Comparison of ENCODE assay signal across 25 mouse cellular contexts in the genomic region with DNA sequence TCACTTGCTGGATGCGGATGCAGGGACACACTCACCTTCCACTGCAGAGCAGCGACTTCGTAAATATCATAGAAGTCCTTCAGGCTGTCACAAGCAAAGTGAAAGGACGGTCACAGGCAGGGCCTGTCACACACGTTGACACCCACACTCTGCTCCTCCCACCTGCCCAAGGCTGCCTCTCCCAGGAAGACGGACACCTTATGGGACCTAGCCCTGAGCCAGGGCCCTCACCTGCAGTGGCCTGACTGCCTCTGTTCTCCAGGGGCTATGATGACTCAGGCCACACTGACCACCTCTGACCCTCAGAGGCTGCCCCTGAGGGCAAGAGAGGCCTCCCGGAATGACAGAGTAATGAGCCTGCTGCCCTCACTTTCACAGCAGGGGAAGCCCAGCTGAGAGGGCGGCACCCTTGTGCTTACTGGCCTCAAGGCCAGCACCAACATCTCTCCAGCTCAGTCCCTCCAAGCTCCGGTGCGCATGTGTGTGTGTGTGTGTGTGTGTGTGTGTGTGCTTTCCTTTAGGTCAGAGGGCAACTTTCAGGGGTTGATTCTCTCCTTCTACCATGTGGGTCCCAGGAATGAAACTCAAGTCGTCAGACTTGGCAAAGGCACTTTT. TPM values are rescaled to one million over a fixed set of nuclear protein-coding genes. Genes with fewer than 3 reads are reported as not detected.
DNase-seq lines count a peak whose midpoint lies in the region; ATAC-seq and TF ChIP-seq lines count a peak whose summit lies in the region.
"Had no signal": no experiment of that assay in that cellular context is flagged by ENCODE, and none has a peak within 500 bp of the region (broad histone marks: within the 10 kb centered on the region; RNA-seq: fewer than 3 reads in every experiment).

No protein-coding gene starts in this region.

- 0 out of 2 replicates have a peak, but pooled peaks have one; percentile 7 for ATAC-seq in kidney, postnatal 0 days (replicated peaks; ENCODE audit: low FRiP score, low read depth)
- peak; percentile 66 for ATAC-seq in intestine, postnatal 0 days
- ATAC-seq in erythroid progenitor cell, adult 5-6 weeks (replicated peaks; ENCODE audit: low FRiP score, poor library complexity, severe bottlenecking) = no peak
- ATAC-seq in forebrain, embryonic 16.5 days = no peak
- ATAC-seq: CD4-positive, CD25-positive, alpha-beta regulatory T cell, adult 4 months; forebrain, postnatal 0 days; inflammation-experienced regulatory T-cells, adult 6 months had no signal

- no peak overlapping the region for H3K9ac ChIP-seq in kidney, postnatal 0 days (ENCODE audit: low read depth, low read length)
- no peak overlapping the region for H3K9ac ChIP-seq in CH12.LX (ENCODE audit: insufficient read depth, low read depth)
- H3K9ac ChIP-seq in intestine, postnatal 0 days (ENCODE audit: low read depth, low read length) = no peak overlapping the region
- H3K9ac ChIP-seq in forebrain, embryonic 16.5 days (replicated peaks; ENCODE audit: low read depth, low read length) = no peak overlapping the region
- H3K9ac ChIP-seq: embryonic facial prominence, embryonic 12.5 days; forebrain, embryonic 12.5 days; forebrain, postnatal 0 days; hindbrain, embryonic 15.5 days had no signal

- peak; percentile 44 for DNase-seq in adrenal gland, adult 2 months
- no peak for DNase-seq in adrenal gland, postnatal 4 days (ENCODE audit: low spot score in 2 of 2)
- DNase-seq in kidney, postnatal 0 days (ENCODE audit: low spot score) = no peak
- no peak for DNase-seq in kidney, adult 11 months
- no peak for DNase-seq in CH12.LX (ENCODE audit: extremely low read depth)
- DNase-seq: adrenal gland, postnatal 36 days; B cell, adult 2 months; cerebellum, adult 11 months; cerebellum, adult 9-11 months; cerebellum, postnatal 36 days; embryo, embryonic 11 days; forebrain, postnatal 0 days; gastrocnemius, postnatal 14 days; heart, adult 2 months had no signal

- no peak overlapping the region for H3K4me3 ChIP-seq in kidney, postnatal 0 days (replicated peaks; ENCODE audit: low read depth, low read length)
- no peak overlapping the region for H3K4me3 ChIP-seq in CH12.LX (replicated peaks in 1 of 3; ENCODE audit: low read depth in 2 of 3, low read length in 2 of 3, poor library complexity in 1 of 3)
- no peak overlapping the region for H3K4me3 ChIP-seq in intestine, postnatal 0 days (ENCODE audit: low read depth, low read length)
- no peak overlapping the region for H3K4me3 ChIP-seq in forebrain, embryonic 16.5 days (replicated peaks; ENCODE audit: low read length)
- H3K4me3 ChIP-seq: embryonic facial prominence, embryonic 12.5 days; forebrain, embryonic 12.5 days; heart, adult 2 months; hindbrain, embryonic 15.5 days had no signal

- 52% methylated on average over 11 of the region's 11 CpGs for WGBS in kidney, postnatal 0 days
- 60% methylated on average over 11 of the region's 11 CpGs for WGBS in intestine, postnatal 0 days
- WGBS in forebrain, embryonic 16.5 days = 82% methylated on average over 11 of the region's 11 CpGs

- TF ChIP-seq RAD21 in CH12.LX (IDR thresholded peaks at IDR 0.05; ENCODE audit: low read depth, low read length) = no peak

- no peaks in the 10 kb centered on the region for H3K27me3 ChIP-seq in kidney, postnatal 0 days (ENCODE audit: insufficient read depth, low read length)
- no peaks in the 10 kb centered on the region for H3K27me3 ChIP-seq in CH12.LX (replicated peaks)
- no peaks in the 10 kb centered on the region for H3K27me3 ChIP-seq in intestine, postnatal 0 days (replicated peaks; ENCODE audit: control insufficient read depth, insufficient read depth, low read length)
- no peaks in the 10 kb centered on the region for H3K27me3 ChIP-seq in forebrain, embryonic 16.5 days (replicated peaks; ENCODE audit: control insufficient read depth, insufficient read depth, low read length)
- H3K27me3 ChIP-seq: embryonic facial prominence, embryonic 12.5 days; forebrain, embryonic 12.5 days; hindbrain, embryonic 15.5 days had no signal

- H3K9me3 ChIP-seq in kidney, postnatal 0 days (replicated peaks; ENCODE audit: low read length) = no peaks in the 10 kb centered on the region
- no peaks in the 10 kb centered on the region for H3K9me3 ChIP-seq in CH12.LX (replicated peaks; ENCODE audit: low read length)
- H3K9me3 ChIP-seq in intestine, postnatal 0 days (ENCODE audit: control insufficient read depth) = no peaks in the 10 kb centered on the region
- H3K9me3 ChIP-seq in forebrain, embryonic 16.5 days (ENCODE audit: control insufficient read depth, low read length) = no peaks in the 10 kb centered on the region
- H3K9me3 ChIP-seq: embryonic facial prominence, embryonic 12.5 days; forebrain, embryonic 12.5 days; hindbrain, embryonic 15.5 days had no signal

- TF ChIP-seq POLR2A in CH12.LX (IDR thresholded peaks at IDR 0.05; ENCODE audit: low read depth, low read length) = no peak

- no peak for TF ChIP-seq EP300 in CH12.LX (IDR thresholded peaks at IDR 0.05; ENCODE audit: low read length)

- no peaks in the 10 kb centered on the region for H3K4me1 ChIP-seq in kidney, postnatal 0 days (replicated peaks; ENCODE audit: insufficient read depth, low read length)
- peaks cover 0 to 9% of the 10 kb centered on the region in 2 experiments; a peak in 2 of 4 replicates for H3K4me1 ChIP-seq in CH12.LX (ENCODE audit: control insufficient read depth in 1 of 2, insufficient read depth in 2 of 2)
- no peaks in the 10 kb centered on the region for H3K4me1 ChIP-seq in intestine, postnatal 0 days (replicated peaks; ENCODE audit: control insufficient read depth, insufficient read depth, low read length)
- no peaks in the 10 kb centered on the region for H3K4me1 ChIP-seq in forebrain, embryonic 16.5 days (replicated peaks; ENCODE audit: control insufficient read depth, insufficient read depth, low read length)
- H3K4me1 ChIP-seq: embryonic facial prominence, embryonic 12.5 days; forebrain, embryonic 12.5 days; hindbrain, embryonic 15.5 days had no signal

- peaks cover 39% of the 10 kb centered on the region for H3K36me3 ChIP-seq in kidney, postnatal 0 days (ENCODE audit: insufficient read depth, low read length)
- H3K36me3 ChIP-seq in CH12.LX (replicated peaks in 1 of 2; ENCODE audit: control insufficient read depth in 1 of 2, insufficient read depth in 1 of 2, low read length in 1 of 2) = peaks cover 0 to 35% of the 10 kb centered on the region in 2 experiments
- H3K36me3 ChIP-seq in intestine, postnatal 0 days (ENCODE audit: control insufficient read depth, insufficient read depth) = peaks cover 66% of the 10 kb centered on the region
- H3K36me3 ChIP-seq in forebrain, embryonic 16.5 days (ENCODE audit: control insufficient read depth, insufficient read depth) = peaks cover 7% of the 10 kb centered on the region

- no peak for TF ChIP-seq CTCF in kidney, postnatal 0 days (IDR thresholded peaks at IDR 0.05; ENCODE audit: low read depth)
- TF ChIP-seq CTCF in CH12.LX (conservative IDR thresholded peaks at IDR 0.05 in 1 of 2, IDR thresholded peaks at IDR 0.05 in 1 of 2; ENCODE audit: low read depth in 2 of 2, low read length in 2 of 2) = no peak
- TF ChIP-seq CTCF in intestine, postnatal 0 days (IDR thresholded peaks at IDR 0.05; ENCODE audit: low read depth) = no peak

- H3K4me2 ChIP-seq in kidney, postnatal 0 days (ENCODE audit: low read length) = no peak overlapping the region
- H3K4me2 ChIP-seq in CH12.LX (ENCODE audit: insufficient read depth, low read depth, poor library complexity, severe bottlenecking) = no peak overlapping the region
- H3K4me2 ChIP-seq in intestine, postnatal 0 days (replicated peaks; ENCODE audit: low read depth) = no peak overlapping the region
- H3K4me2 ChIP-seq in forebrain, embryonic 16.5 days (ENCODE audit: low read length) = no peak overlapping the region
- H3K4me2 ChIP-seq: embryonic facial prominence, embryonic 12.5 days; forebrain, embryonic 12.5 days; heart, embryonic 11.5 days; hindbrain, embryonic 15.5 days had no signal

- in situ Hi-C loops in CH12.LX (cut with MboI; ENCODE audit: low pct_ligation_motif_present, low pct_unique_long_range_greater_than_20kb, low sequenced_read_pairs) = no loop called here

- dilution Hi-C loops in CH12.LX (cut with MboI; ENCODE audit: extremely low pct_ligation_motif_present, extremely low pct_unique_long_range_greater_than_20kb, low sequenced_read_pairs) = no loop called here

- no peak overlapping the region for H3K27ac ChIP-seq in kidney, postnatal 0 days
- H3K27ac ChIP-seq in CH12.LX (ENCODE audit: insufficient read depth, low read depth) = no peak overlapping the region
- H3K27ac ChIP-seq in intestine, postnatal 0 days (ENCODE audit: low read depth, low read length) = peak overlapping the region; percentile 41; the same call in 1 of the 2 replicates
- H3K27ac ChIP-seq in forebrain, embryonic 16.5 days (ENCODE audit: low read length) = no peak overlapping the region
- H3K27ac ChIP-seq: embryonic facial prominence, embryonic 12.5 days; forebrain, embryonic 12.5 days; heart, adult 2 months; hindbrain, embryonic 15.5 days had no signal

- no peaks in the 10 kb centered on the region for H3K79me2 ChIP-seq in CH12.LX (replicated peaks; ENCODE audit: control insufficient read depth, extremely low read depth, insufficient read depth, poor library complexity, severe bottlenecking)

RNA-seq across cellular contexts. Expression of a gene that starts 37.4 kb away (rescaled TPM):
- total RNA-seq in adrenal gland, adult 2 months (2021) = 10 to 100 TPM; 25.5 to 46.3 TPM
- polyA plus RNA-seq in adrenal gland, adult 2 months (2012; rRNA removed) = 40.1 and 49.3 TPM in 2 replicates
- 10 to 100 TPM; 29.6 to 31.7 TPM for total RNA-seq in adrenal gland, postnatal 4 days (2021)
- polyA plus RNA-seq in kidney, postnatal 0 days (2015; fragmentation: Nextera tagmentation; extraction: Ambion mirVana) = 9.5 and 9.8 TPM in 2 replicates
- total RNA-seq in CH12.LX (2012; rRNA removed) = 3.3 and 5.8 TPM in 2 replicates
- total RNA-seq in CH12.LX (2014; rRNA removed) = 3.2 and 3.6 TPM in 2 replicates
- 4.6 and 5.1 TPM in 2 replicates for polyA plus RNA-seq in CH12.LX (2012; ENCODE audit: insufficient read length, low read depth)
- polyA plus RNA-seq in intestine, postnatal 0 days (2015; fragmentation: Nextera tagmentation; extraction: Ambion mirVana) = 4.1 and 4.4 TPM in 2 replicates
- 3.4 and 5.0 TPM in 2 replicates for total RNA-seq in erythroid progenitor cell, adult 5-6 weeks (2015; ENCODE audit: low replicate concordance)
- total RNA-seq in erythroid progenitor cell, adult 5-6 weeks (2017; ENCODE audit: low replicate concordance) = 3.0 and 6.7 TPM in 2 replicates
- 1.9 and 2.0 TPM in 2 replicates for polyA plus RNA-seq in forebrain, embryonic 16.5 days (2015; fragmentation: Nextera tagmentation; extraction: Ambion mirVana)

RNA-seq across cellular contexts. Expression of a gene that starts 40.1 kb away (rescaled TPM):
- 10 to 100 TPM; 38.1 to 51.3 TPM for total RNA-seq in adrenal gland, adult 2 months (2021)
- 48.9 and 59.8 TPM in 2 replicates for polyA plus RNA-seq in adrenal gland, adult 2 months (2012; rRNA removed)
- 10 to 100 TPM; 47.5 to 49.5 TPM for total RNA-seq in adrenal gland, postnatal 4 days (2021)
- polyA plus RNA-seq in kidney, postnatal 0 days (2015; fragmentation: Nextera tagmentation; extraction: Ambion mirVana) = 34.6 and 35.4 TPM in 2 replicates
- total RNA-seq in CH12.LX (2012; rRNA removed) (1.9 and 2.2 TPM in 2 replicates), CH12.LX (2014; rRNA removed) (0.90 and 1.0 TPM in 2 replicates)
- polyA plus RNA-seq in CH12.LX (2012; ENCODE audit: insufficient read length, low read depth) = 4.2 and 5.4 TPM in 2 replicates
- polyA plus RNA-seq in intestine, postnatal 0 days (2015; fragmentation: Nextera tagmentation; extraction: Ambion mirVana) = 31.5 and 35.6 TPM in 2 replicates
- total RNA-seq in erythroid progenitor cell, adult 5-6 weeks (2015; ENCODE audit: low replicate concordance) = 107 and 136 TPM in 2 replicates
- total RNA-seq in erythroid progenitor cell, adult 5-6 weeks (2017; ENCODE audit: low replicate concordance) = 57.0 and 72.9 TPM in 2 replicates
- polyA plus RNA-seq in forebrain, embryonic 16.5 days (2015; fragmentation: Nextera tagmentation; extraction: Ambion mirVana) = 15.4 and 18.3 TPM in 2 replicates

RNA-seq across cellular contexts. Expression of a gene that starts 40.5 kb away (rescaled TPM):
- total RNA-seq in adrenal gland, adult 2 months (2021) = under 1 TPM; 0.29 to 0.55 TPM
- 0.29 and 0.49 TPM in 2 replicates for polyA plus RNA-seq in adrenal gland, adult 2 months (2012; rRNA removed)
- 1 to 10 TPM; 1.2 to 1.5 TPM for total RNA-seq in adrenal gland, postnatal 4 days (2021)
- polyA plus RNA-seq in kidney, postnatal 0 days (2015; fragmentation: Nextera tagmentation; extraction: Ambion mirVana) = 1.1 and 1.4 TPM in 2 replicates
- total RNA-seq in CH12.LX (2012; rRNA removed) (0.25 and 0.59 TPM in 2 replicates), CH12.LX (2014; rRNA removed) (not detected in 2 replicates)
- 0.35 and 0.77 TPM in 2 replicates for polyA plus RNA-seq in CH12.LX (2012; ENCODE audit: insufficient read length, low read depth)
- polyA plus RNA-seq in intestine, postnatal 0 days (2015; fragmentation: Nextera tagmentation; extraction: Ambion mirVana) = 0.30 and 0.47 TPM in 2 replicates
- total RNA-seq in erythroid progenitor cell, adult 5-6 weeks (2015; ENCODE audit: low replicate concordance) = 2.5 TPM in 1 of 2 replicates, not detected in the other
- 3.1 and 3.3 TPM in 2 replicates for total RNA-seq in erythroid progenitor cell, adult 5-6 weeks (2017; ENCODE audit: low replicate concordance)
- polyA plus RNA-seq in forebrain, embryonic 16.5 days (2015; fragmentation: Nextera tagmentation; extraction: Ambion mirVana) = 0.98 and 1.0 TPM in 2 replicates
- total RNA-seq: gastrocnemius, adult 18-20 months; heart, adult 2 months; heart, postnatal 25 days had no signal

RNA-seq across cellular contexts. Expression of a gene that starts 44.9 kb away (rescaled TPM):
- total RNA-seq in adrenal gland, adult 2 months (2021) = 10 to 100 TPM; 85.2 to 91.3 TPM
- 70.2 and 92.9 TPM in 2 replicates for polyA plus RNA-seq in adrenal gland, adult 2 months (2012; rRNA removed)
- total RNA-seq in adrenal gland, postnatal 4 days (2021) = 10 to 100 TPM; 70.5 to 77.5 TPM
- polyA plus RNA-seq in kidney, postnatal 0 days (2015; fragmentation: Nextera tagmentation; extraction: Ambion mirVana) = 73.7 and 78.2 TPM in 2 replicates
- total RNA-seq in CH12.LX (2012; rRNA removed) (10.8 and 21.3 TPM in 2 replicates), CH12.LX (2014; rRNA removed) (7.1 and 9.0 TPM in 2 replicates)
- 24.3 and 28.8 TPM in 2 replicates for polyA plus RNA-seq in CH12.LX (2012; ENCODE audit: insufficient read length, low read depth)
- 63.6 and 67.2 TPM in 2 replicates for polyA plus RNA-seq in intestine, postnatal 0 days (2015; fragmentation: Nextera tagmentation; extraction: Ambion mirVana)
- total RNA-seq in erythroid progenitor cell, adult 5-6 weeks (2015; ENCODE audit: low replicate concordance) = 1.1 and 2.1 TPM in 2 replicates
- 2.0 and 3.9 TPM in 2 replicates for total RNA-seq in erythroid progenitor cell, adult 5-6 weeks (2017; ENCODE audit: low replicate concordance)
- 22.9 and 24.6 TPM in 2 replicates for polyA plus RNA-seq in forebrain, embryonic 16.5 days (2015; fragmentation: Nextera tagmentation; extraction: Ambion mirVana)

Comparison
In these comparisons a context has a peak if more than half of its experiments do, and no peak if none do; other contexts are left out.
1. ATAC-seq: peak in kidney, postnatal 0 days (single experiment) and intestine, postnatal 0 days (single experiment); none in erythroid progenitor cell, adult 5-6 weeks (single experiment) and forebrain, embryonic 16.5 days (single experiment).